ENCODE assay signal across 8 mouse cellular contexts in the genomic region with DNA sequence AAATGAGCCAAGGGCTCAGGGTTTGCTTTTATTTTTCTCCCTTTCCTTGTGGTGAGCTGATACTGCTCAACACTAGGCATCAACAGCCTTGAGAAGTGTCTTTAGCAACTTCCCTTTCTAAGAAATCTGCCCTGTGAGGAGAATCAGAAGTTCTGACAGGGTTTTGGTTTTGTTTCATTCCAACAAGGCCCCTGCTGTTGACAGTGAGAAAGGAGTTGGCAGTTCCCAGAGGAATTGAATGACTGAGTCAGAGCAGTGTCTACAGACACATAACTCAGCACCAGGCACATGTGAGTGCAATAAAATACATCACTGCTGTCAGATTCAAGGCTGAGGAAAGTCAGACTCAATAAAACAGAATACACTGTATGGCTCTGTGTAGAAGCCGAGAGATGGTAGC. TPM values are rescaled to one million over a fixed set of nuclear protein-coding genes. Genes with fewer than 3 reads are reported as not detected.
DNase-seq lines count a peak whose midpoint lies in the region; ATAC-seq and TF ChIP-seq lines count a peak whose summit lies in the region.

No protein-coding gene starts in this region.

- H3K36me3 ChIP-seq in C2C12 (ENCODE audit: control insufficient read depth, insufficient read depth), result no peaks in the 10 kb centered on the region
- no peaks in the 10 kb centered on the region for H3K36me3 ChIP-seq in liver, postnatal 0 days (replicated peaks; ENCODE audit: insufficient read depth, low read length)

- ATAC-seq in activated CD4-positive, CD25-positive, alpha-beta regulatory T cell, adult 4 months, result peak; percentile 49
- ATAC-seq in liver, postnatal 0 days, result peak; percentile 40

- no peak for TF ChIP-seq CTCF in C2C12 (IDR thresholded peaks at IDR 0.05; ENCODE audit: control insufficient read depth, insufficient read depth, insufficient read length)
- no peak for TF ChIP-seq CTCF in liver, postnatal 0 days (IDR thresholded peaks at IDR 0.05; ENCODE audit: low read depth)

- no peak for TF ChIP-seq EP300 in liver, postnatal 0 days (IDR thresholded peaks at IDR 0.05; ENCODE audit: low read depth)

- no peak overlapping the region for H3K9ac ChIP-seq in liver, postnatal 0 days (replicated peaks)

- H3K79me2 ChIP-seq in C2C12 (ENCODE audit: control insufficient read depth, insufficient read depth), result no peaks in the 10 kb centered on the region

- H3K79me3 ChIP-seq in C2C12 (ENCODE audit: low read depth), result no peaks in the 10 kb centered on the region

- peak overlapping the region; percentile 81 for H3K27ac ChIP-seq in liver, postnatal 0 days (ENCODE audit: low read depth)

- no peaks in the 10 kb centered on the region for H3K9me3 ChIP-seq in liver, postnatal 0 days (ENCODE audit: low read length)

- 67% methylated on average over 1 of the region's 1 CpGs for WGBS in liver, postnatal 0 days (ENCODE audit: insufficient replicate concordance)

- H3K4me3 ChIP-seq in C2C12 (ENCODE audit: insufficient read depth, poor library complexity, severe bottlenecking), result no peak overlapping the region
- no peak overlapping the region for H3K4me3 ChIP-seq in liver, postnatal 0 days (ENCODE audit: low read depth, low read length)

- peak; percentile 60 to 69 for DNase-seq in heart, adult 9 months (ENCODE audit: low spot score in 2 of 2)
- no peak for DNase-seq in heart, postnatal 4 days
- DNase-seq in liver, postnatal 0 days, result no peak
- DNase-seq in c-Kit-positive CD71-positive TER-119-positive erythroid progenitor cells, embryonic 14.5 days (ENCODE audit: low spot score), result no peak
- no peak for DNase-seq in spleen, adult 12 weeks (ENCODE audit: low spot score)
- no peak for DNase-seq in left cerebral cortex, postnatal 4 days

- intact Hi-C loops in left cerebral cortex, postnatal 4 days (cut with DNase I), result no loop called here

- H3K4me1 ChIP-seq in liver, postnatal 0 days (ENCODE audit: insufficient read depth), result peaks cover 13% of the 10 kb centered on the region; the same call in 1 of the 2 replicates

- H3K27me3 ChIP-seq in C2C12 (ENCODE audit: control insufficient read depth, insufficient read depth, insufficient read length), result no peaks in the 10 kb centered on the region
- no peaks in the 10 kb centered on the region for H3K27me3 ChIP-seq in liver, postnatal 0 days (ENCODE audit: insufficient read depth, low read length)

- no peak overlapping the region for H3K4me2 ChIP-seq in liver, postnatal 0 days (ENCODE audit: low read depth, low read length)

- H3ac ChIP-seq in C2C12 (ENCODE audit: control insufficient read depth, insufficient read length, low read depth), result no peak overlapping the region

TF ChIP-seq in C2C12, 6 proteins besides CTCF, POLR2A, EP300 and RAD21:
- no peak for TF ChIP-seq MYOG (IDR thresholded peaks at IDR 0.05; ENCODE audit: control insufficient read depth, extremely low read depth, insufficient read length)
- TF ChIP-seq CEBPB (IDR thresholded peaks at IDR 0.05; ENCODE audit: low read depth), result no peak
- TF ChIP-seq MAX (IDR thresholded peaks at IDR 0.05), result peak; percentile 51
- TF ChIP-seq USF1 (IDR thresholded peaks at IDR 0.05; ENCODE audit: low read depth), result peak; percentile 13
- TF ChIP-seq MYOD1 (IDR thresholded peaks at IDR 0.05; ENCODE audit: control insufficient read depth, insufficient read length, low read depth), result peak; percentile 6
- no peak for TF ChIP-seq FOSL1 (IDR thresholded peaks at IDR 0.05; ENCODE audit: insufficient read depth, low read length, poor library complexity, severe bottlenecking)

RNA-seq across cellular contexts. Expression of a gene that starts 16.0 kb away (rescaled TPM):
- 10 to 100 TPM in 1 of 2 experiments, 1 to 10 TPM in 1; 9.3 to 10.3 TPM for total RNA-seq in heart, postnatal 4 days (2021)
- polyA plus RNA-seq in C2C12 (2012; fragmentation: generic; extraction: Trizol), result 1.1 TPM
- polyA plus RNA-seq in activated CD4-positive, CD25-positive, alpha-beta regulatory T cell, adult 4 months (2017; shearing (Covaris generic)), result 10 to 100 TPM in 1 of 2 experiments, 1 to 10 TPM in 1; 9.7 to 12.7 TPM
- polyA plus RNA-seq in liver, postnatal 0 days (2015; fragmentation: Nextera tagmentation; extraction: Ambion mirVana), result 2.7 and 3.3 TPM in 2 replicates
- total RNA-seq in left cerebral cortex, postnatal 4 days (2021), result 1 to 10 TPM; 2.4 TPM

RNA-seq across cellular contexts. Expression of a gene that starts 36.3 kb away (rescaled TPM):
- total RNA-seq in heart, postnatal 4 days (2021), result 10 to 100 TPM in 1 of 2 experiments, 1 to 10 TPM in 1; 8.8 to 10.2 TPM
- polyA plus RNA-seq in C2C12 (2012; fragmentation: generic; extraction: Trizol), result 5.7 TPM
- 10 to 100 TPM; 26.9 to 33.6 TPM for polyA plus RNA-seq in activated CD4-positive, CD25-positive, alpha-beta regulatory T cell, adult 4 months (2017; shearing (Covaris generic))
- polyA plus RNA-seq in liver, postnatal 0 days (2015; fragmentation: Nextera tagmentation; extraction: Ambion mirVana), result 9.2 and 10.7 TPM in 2 replicates
- 10 to 100 TPM; 17.7 to 20.3 TPM for total RNA-seq in left cerebral cortex, postnatal 4 days (2021)

Comparison
In these comparisons a context has a peak if more than half of its experiments do, and no peak if none do; other contexts are left out.
1. DNase-seq: peak in heart, adult 9 months (2 of 2); none in heart, postnatal 4 days (single experiment), liver, postnatal 0 days (single experiment), c-Kit-positive CD71-positive TER-119-positive erythroid progenitor cells, embryonic 14.5 days (single experiment), spleen, adult 12 weeks (single experiment) and left cerebral cortex, postnatal 4 days (single experiment).